Mouse (Mus musculus) heart, embryonic 11.5 days (tissue): ENCODE data around the gene Gm21885. TPM values are rescaled to one million over a fixed set of nuclear protein-coding genes. Genes with fewer than 3 reads are reported as not detected.
"Not testable (repeated sequence)": the region's sequence is repeated elsewhere in the genome, so short reads cannot be mapped to it uniquely, and the experiment has no call there.

Experiments
- ATAC-seq: fragments of 200-750 bp; cut with Nextera tagmentation; replicated peaks from 2 replicates; pipeline ENCODE4 v1.8.0; 2017; ENCODE audit warnings: moderate library complexity; ENCODE audit not compliant: insufficient number of reproducible peaks, low FRiP score, low TSS enrichment
- H3K27ac ChIP-seq: fragments of 300-500 bp; sonication (generic); 2 replicates; pipeline ENCODE4 v1.5.1; 2014; ENCODE audit warnings: mild to moderate bottlenecking, low read depth, low read length
- H3K27me3 ChIP-seq: fragments of 300-500 bp; sonication (generic); 2 replicates; pipeline ENCODE4 v1.6.1; 2014; ENCODE audit warnings: mild to moderate bottlenecking, low read length, mixed read lengths; ENCODE audit not compliant: control insufficient read depth, insufficient read depth
- H3K36me3 ChIP-seq: fragments of 300-500 bp; sonication (generic); 2 replicates; pipeline ENCODE4 v1.6.1; 2014; ENCODE audit warnings: mild to moderate bottlenecking, low read length, moderate library complexity, mixed read lengths; ENCODE audit not compliant: control insufficient read depth, insufficient read depth
- H3K4me1 ChIP-seq: fragments of 300-500 bp; sonication (generic); 2 replicates; pipeline ENCODE4 v1.6.1; 2014; ENCODE audit warnings: low read length; ENCODE audit not compliant: control insufficient read depth, insufficient read depth
- H3K4me2 ChIP-seq: fragments of 300-500 bp; sonication (generic); 2 replicates; pipeline ENCODE4 v1.6.1; 2014; ENCODE audit warnings: mild to moderate bottlenecking, moderate library complexity
- H3K4me3 ChIP-seq: fragments of 300-500 bp; sonication (generic); 2 replicates; pipeline ENCODE4 v1.5.1; 2014; ENCODE audit warnings: low read depth, low read length
- H3K9ac ChIP-seq: fragments of 300-500 bp; sonication (generic); 2 replicates; pipeline ENCODE4 v1.6.1; 2014; ENCODE audit warnings: mild to moderate bottlenecking, low read depth, low read length, moderate library complexity
- H3K9me3 ChIP-seq: fragments of 300-500 bp; sonication (generic); replicated peaks from 2 replicates; pipeline ENCODE4 v1.6.1; 2016; ENCODE audit warnings: low read length; ENCODE audit not compliant: control insufficient read depth
- WGBS: fragments of 180-500 bp; shearing (Covaris S2); extraction: QIAGEN DNeasy Blood & Tissue Kit; methylation state at CpG from one replicate; pipeline ENCODE4 v1.1.7; 2014; ENCODE audit not compliant: insufficient replicate concordance; 5-methylcytosine and 5-hydroxymethylcytosine counted together
- polyA plus RNA-seq: library from polyadenylated mRNA; unstranded; fragments of >200 nt; fragmentation: Nextera tagmentation; extraction: Ambion mirVana; gene quantifications from 2 replicates; pipeline ENCODE4 v1.2.1, GENCODE M21; 2014

Gm21885 gene
- polyA plus RNA-seq, 1 experiment from 2014 or later: not detected

GRCm38 (mm10) chr11:94259814-94260213 lies 21.9 kb upstream of the Gm21885 start:
- Histone ChIP-seq H3K36me3 (no peaks in the 10 kb centered on the region), H3K4me1 (no peaks in the 10 kb centered on the region; the same call in 1 of the 2 replicates), H3K9ac (no peak overlapping the region), H3K27ac (no peak overlapping the region), H3K4me3 (no peak overlapping the region), H3K27me3 (no peaks in the 10 kb centered on the region), H3K9me3 (no peaks in the 10 kb centered on the region), H3K4me2 (no peak overlapping the region)
- no peak for ATAC-seq
- 64% methylated on average over 4 of the region's 4 CpGs for WGBS

GRCm38 (mm10) chr11:94261585-94262370 lies 19.9 kb upstream of the Gm21885 start:
- WGBS: 66% methylated on average over 6 of the region's 6 CpGs
- H3K4me1 ChIP-seq: no peaks in the 10 kb centered on the region; the same call in 1 of the 2 replicates

DNA sequence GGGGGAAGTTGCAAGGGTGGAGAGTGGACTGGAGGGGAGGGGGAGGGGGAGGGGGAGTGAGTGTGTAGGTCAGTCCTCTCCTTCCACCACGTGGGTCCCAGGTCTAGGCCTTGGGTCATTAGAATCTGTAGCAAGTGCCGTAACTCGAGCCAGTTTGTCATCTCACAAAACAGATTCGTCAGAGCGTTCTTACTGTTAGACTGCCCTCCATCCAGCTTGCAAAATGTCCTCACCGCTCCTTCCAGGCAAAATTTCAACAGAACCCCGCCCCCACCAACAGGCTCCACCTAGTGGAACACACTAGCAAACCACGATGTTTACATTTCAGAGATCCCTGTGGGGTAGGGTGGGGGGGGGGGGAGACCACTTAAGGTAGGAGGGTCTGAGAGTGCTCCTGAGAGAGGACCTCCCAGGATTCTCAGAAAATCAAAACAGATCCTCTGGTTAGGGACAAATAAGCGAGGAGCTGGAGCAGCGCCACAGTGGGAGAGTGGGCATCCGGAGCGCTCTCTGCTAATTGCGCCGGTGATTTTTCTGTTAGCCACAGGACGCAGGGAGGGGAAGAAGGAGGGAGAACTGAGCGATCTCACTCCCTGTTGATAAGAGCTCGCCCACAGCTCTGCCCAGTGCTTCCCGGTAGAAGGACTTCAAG lies 16.4 kb upstream of the Gm21885 start:
- Histone ChIP-seq H3K36me3 (no peaks in the 10 kb centered on the region), H3K4me1 (no peaks in the 10 kb centered on the region; the same call in 1 of the 2 replicates), H3K4me3 (peak overlapping the region; percentile 44), H3K27me3 (no peaks in the 10 kb centered on the region), H3K4me2 (peak overlapping the region; percentile 68), H3K9ac (peak overlapping the region; percentile 49; the same call in 1 of the 2 replicates), H3K27ac (peak overlapping the region; percentile 6; the same call in 1 of the 2 replicates), H3K9me3 (no peaks in the 10 kb centered on the region)
- 1% methylated on average over 18 of the region's 18 CpGs for WGBS
- ATAC-seq: 0 out of 2 replicates have a peak, but pooled peaks have one; percentile 55

More at GRCm38 (mm10) chr11:94261585-94262370, 19.9 kb upstream of the Gm21885 start:
- no peak for ATAC-seq
- H3K36me3 ChIP-seq: no peaks in the 10 kb centered on the region
- no peaks in the 10 kb centered on the region for H3K27me3 ChIP-seq
- H3K4me3 ChIP-seq: no peak overlapping the region
- no peaks in the 10 kb centered on the region for H3K9me3 ChIP-seq
- H3K4me2 ChIP-seq: no peak overlapping the region
- H3K9ac ChIP-seq: no peak overlapping the region
- no peak overlapping the region for H3K27ac ChIP-seq

- WGBS: 66% methylated on average over 3 of the region's 3 CpGs
- not testable (repeated sequence) for H3K27me3 ChIP-seq, H3K36me3 ChIP-seq, H3K27ac ChIP-seq, ATAC-seq, H3K9ac ChIP-seq, H3K9me3 ChIP-seq, H3K4me3 ChIP-seq, H3K4me2 ChIP-seq, H3K4me1 ChIP-seq
Measured at GRCm38 (mm10) chr11:94266155-94266554, 15.5 kb upstream of the Gm21885 start.

GRCm38 (mm10) chr11:94268761-94269160 lies 12.9 kb upstream of the Gm21885 start:
- no peak overlapping the region for H3K4me2 ChIP-seq
- no peak for ATAC-seq
- H3K9ac ChIP-seq: no peak overlapping the region
- H3K27me3 ChIP-seq: no peaks in the 10 kb centered on the region
- H3K9me3 ChIP-seq: no peaks in the 10 kb centered on the region
- peaks cover under 1% of the 10 kb centered on the region for H3K4me1 ChIP-seq
- no peak overlapping the region for H3K4me3 ChIP-seq
- H3K36me3 ChIP-seq: no peaks in the 10 kb centered on the region
- H3K27ac ChIP-seq: no peak overlapping the region

- no peak for ATAC-seq
- no peak overlapping the region for H3K27ac ChIP-seq
- peaks cover 10% of the 10 kb centered on the region for H3K4me1 ChIP-seq
- no peaks in the 10 kb centered on the region for H3K36me3 ChIP-seq
- H3K4me2 ChIP-seq: no peak overlapping the region
- no peak overlapping the region for H3K9ac ChIP-seq
- no peak overlapping the region for H3K4me3 ChIP-seq
- no peaks in the 10 kb centered on the region for H3K27me3 ChIP-seq
- WGBS: 85% methylated on average over 7 of the region's 7 CpGs
- H3K9me3 ChIP-seq: no peaks in the 10 kb centered on the region
Measured at GRCm38 (mm10) chr11:94269906-94270305, 11.8 kb upstream of the Gm21885 start.

GRCm38 (mm10) chr11:94271015-94271414 lies 10.7 kb upstream of the Gm21885 start:
- Histone ChIP-seq H3K4me2 (no peak overlapping the region), H3K9ac (no peak overlapping the region), H3K9me3 (no peaks in the 10 kb centered on the region), H3K36me3 (no peaks in the 10 kb centered on the region), H3K4me1 (peaks cover 10% of the 10 kb centered on the region), H3K27ac (no peak overlapping the region), H3K27me3 (no peaks in the 10 kb centered on the region), H3K4me3 (no peak overlapping the region)
- no peak for ATAC-seq
- WGBS: 92% methylated on average over 2 of the region's 2 CpGs

- H3K27ac ChIP-seq: no peak overlapping the region
- 85% methylated on average over 21 of the region's 21 CpGs for WGBS
- H3K4me1 ChIP-seq: peaks cover 10% of the 10 kb centered on the region
Measured at GRCm38 (mm10) chr11:94272960-94273927, 8.4 kb upstream of the Gm21885 start.

More at GRCm38 (mm10) chr11:94272960-94273927, 8.4 kb upstream of the Gm21885 start:
- no peaks in the 10 kb centered on the region for H3K36me3 ChIP-seq
- H3K9ac ChIP-seq: no peak overlapping the region
- no peaks in the 10 kb centered on the region for H3K27me3 ChIP-seq
- no peak overlapping the region for H3K4me2 ChIP-seq
- H3K9me3 ChIP-seq: no peaks in the 10 kb centered on the region
- ATAC-seq: no peak
- H3K4me3 ChIP-seq: no peak overlapping the region
